Mouse (Mus musculus) limb, embryonic 14.5 days (tissue): ENCODE measurements at regions not wholly inside any gene's neighbourhood (a gene's known extent, or its start where the extent isn't known, plus 50 kb on each side); places are given as distances from the start of the nearest gene placed in this dataset.

ENCODE experiments used
- ATAC-seq: fragments of 200-750 bp; cut with Nextera tagmentation; 2 replicates; pipeline ENCODE4 v1.8.0; 2017; ENCODE audit warnings: low read depth, moderate number of reproducible peaks, moderate TSS enrichment; ENCODE audit not compliant: low FRiP score
- DNase-seq: peaks from one replicate; pipeline ENCODE4 v3.0.0-alpha.2; 2015; ENCODE audit warnings: low spot score
- H3K27ac ChIP-seq: fragments of 300-500 bp; sonication (generic); replicated peaks from 2 replicates; pipeline ENCODE4 v1.5.1; 2014; ENCODE audit warnings: low read depth, mild to moderate bottlenecking, low read length, moderate library complexity, mixed read lengths
- H3K27me3 ChIP-seq: fragments of 300-500 bp; sonication (generic); 2 replicates; pipeline ENCODE4 v1.6.1; 2014; ENCODE audit warnings: low read length, mixed read lengths; ENCODE audit not compliant: control insufficient read depth, insufficient read depth
- H3K36me3 ChIP-seq: fragments of 300-500 bp; sonication (generic); 2 replicates; pipeline ENCODE4 v1.6.1; 2014; ENCODE audit warnings: mild to moderate bottlenecking, low read length, moderate library complexity, mixed read lengths; ENCODE audit not compliant: control insufficient read depth, insufficient read depth
- H3K4me1 ChIP-seq: fragments of 300-500 bp; sonication (generic); 2 replicates; pipeline ENCODE4 v1.6.1; 2014; ENCODE audit warnings: antibody characterized with exemption, low read length, mixed read lengths; ENCODE audit not compliant: control insufficient read depth, insufficient read depth
- H3K4me2 ChIP-seq: fragments of 300-500 bp; sonication (generic); replicated peaks from 2 replicates; pipeline ENCODE4 v1.6.1; 2014; ENCODE audit warnings: low read depth, mild to moderate bottlenecking, low read length, moderate library complexity; ENCODE audit not compliant: severe bottlenecking
- H3K4me3 ChIP-seq: fragments of 300-500 bp; sonication (generic); replicated peaks from 2 replicates; pipeline ENCODE4 v1.5.1; 2014; ENCODE audit warnings: low read length
- H3K9ac ChIP-seq: fragments of 300-500 bp; sonication (generic); 2 replicates; pipeline ENCODE4 v1.6.1; 2014; ENCODE audit warnings: mild to moderate bottlenecking, low read depth, low read length, moderate library complexity; ENCODE audit not compliant: severe bottlenecking
- H3K9me3 ChIP-seq: fragments of 300-500 bp; sonication (generic); 2 replicates; pipeline ENCODE4 v1.6.1; 2016; ENCODE audit warnings: low read length; ENCODE audit not compliant: control insufficient read depth
- POLR2A ChIP-seq: fragments of 200-500 bp; IDR thresholded peaks from 2 replicates; pipeline ENCODE4 v1.8.0; 2012; ENCODE audit warnings: inconsistent platforms, mild to moderate bottlenecking, moderate library complexity, borderline replicate concordance; ENCODE audit not compliant: insufficient read depth, insufficient read length; ENCODE audit errors: extremely low read depth
- WGBS: fragments of 180-500 bp; shearing (Covaris S2); extraction: QIAGEN DNeasy Blood & Tissue Kit; methylation state at CpG from one replicate; pipeline ENCODE4 v1.1.7; 2014; 5-methylcytosine and 5-hydroxymethylcytosine counted together

GRCm38 (mm10) chrX:142576127-142576526 is 105.1 kb upstream of the Tmem164 start:
- no peak for ATAC-seq
- WGBS: 79% methylated on average over 3 of the region's 3 CpGs
- TF ChIP-seq POLR2A: no peak

GRCm38 (mm10) chrX:142577449-142578081 is 103.6 kb upstream of the Tmem164 start:
- 78% methylated on average over 6 of the region's 6 CpGs for WGBS
- H3K4me1 ChIP-seq: no peaks in the 10 kb centered on the region
- no peak for DNase-seq
- H3K4me2 ChIP-seq: no peak overlapping the region
- H3K9ac ChIP-seq: no peak overlapping the region
- H3K9me3 ChIP-seq: no peaks in the 10 kb centered on the region
- no peak for TF ChIP-seq POLR2A
- no peaks in the 10 kb centered on the region for H3K36me3 ChIP-seq
- ATAC-seq: no peak
- H3K4me3 ChIP-seq: no peak overlapping the region
- H3K27me3 ChIP-seq: no peaks in the 10 kb centered on the region
- no peak overlapping the region for H3K27ac ChIP-seq

More at GRCm38 (mm10) chrX:142576127-142576526, 105.1 kb upstream of the Tmem164 start:
- Histone ChIP-seq H3K4me2 (no peak overlapping the region), H3K4me3 (no peak overlapping the region), H3K36me3 (no peaks in the 10 kb centered on the region), H3K4me1 (no peaks in the 10 kb centered on the region), H3K9me3 (no peaks in the 10 kb centered on the region), H3K27me3 (no peaks in the 10 kb centered on the region), H3K27ac (no peak overlapping the region), H3K9ac (no peak overlapping the region)
- no peak for DNase-seq

- H3K36me3 ChIP-seq: no peaks in the 10 kb centered on the region
- 70% methylated on average over 2 of the region's 2 CpGs for WGBS
- no peak overlapping the region for H3K4me2 ChIP-seq
Measured at GRCm38 (mm10) chrX:142585281-142585680, 95.9 kb upstream of the Tmem164 start.

GRCm38 (mm10) chrX:142599377-142599776 is 81.8 kb upstream of the Tmem164 start:
- Histone ChIP-seq H3K27ac (no peak overlapping the region), H3K4me1 (no peaks in the 10 kb centered on the region), H3K4me2 (no peak overlapping the region), H3K4me3 (no peak overlapping the region), H3K9me3 (no peaks in the 10 kb centered on the region), H3K36me3 (no peaks in the 10 kb centered on the region), H3K27me3 (no peaks in the 10 kb centered on the region), H3K9ac (no peak overlapping the region)
- no peak for ATAC-seq
- no peak for TF ChIP-seq POLR2A
- DNase-seq: no peak
- 75% methylated on average over 2 of the region's 2 CpGs for WGBS

More at GRCm38 (mm10) chrX:142585281-142585680, 95.9 kb upstream of the Tmem164 start:
- H3K4me3 ChIP-seq: no peak overlapping the region
- TF ChIP-seq POLR2A: no peak
- no peaks in the 10 kb centered on the region for H3K27me3 ChIP-seq
- H3K9me3 ChIP-seq: no peaks in the 10 kb centered on the region
- no peaks in the 10 kb centered on the region for H3K4me1 ChIP-seq
- H3K27ac ChIP-seq: no peak overlapping the region
- no peak for DNase-seq
- no peak overlapping the region for H3K9ac ChIP-seq
- no peak for ATAC-seq

GRCm38 (mm10) chrX:142600782-142601181 is 80.4 kb upstream of the Tmem164 start:
- no peak for ATAC-seq
- Histone ChIP-seq H3K36me3 (no peaks in the 10 kb centered on the region), H3K4me3 (no peak overlapping the region), H3K4me1 (no peaks in the 10 kb centered on the region), H3K4me2 (no peak overlapping the region), H3K27me3 (no peaks in the 10 kb centered on the region), H3K27ac (no peak overlapping the region), H3K9ac (no peak overlapping the region), H3K9me3 (no peaks in the 10 kb centered on the region)
- WGBS: 90% methylated on average over 1 of the region's 1 CpGs
- TF ChIP-seq POLR2A: no peak
- no peak for DNase-seq

- 55% methylated on average over 3 of the region's 3 CpGs for WGBS
- no peak overlapping the region for H3K27ac ChIP-seq
- no peak for DNase-seq
- no peaks in the 10 kb centered on the region for H3K9me3 ChIP-seq
- H3K4me1 ChIP-seq: no peaks in the 10 kb centered on the region
- no peak overlapping the region for H3K9ac ChIP-seq
- H3K4me2 ChIP-seq: no peak overlapping the region
- no peaks in the 10 kb centered on the region; the same call in 1 of the 2 replicates for H3K27me3 ChIP-seq
- no peaks in the 10 kb centered on the region for H3K36me3 ChIP-seq
- H3K4me3 ChIP-seq: no peak overlapping the region
- no peak for TF ChIP-seq POLR2A
- ATAC-seq: no peak
Measured at GRCm38 (mm10) chrX:142605088-142605487, 76.1 kb upstream of the Tmem164 start.
